Mouse (Mus musculus): Measurements from ENCODE around the gene Slc30a9. TPM values are rescaled to one million over a fixed set of nuclear protein-coding genes. Genes with fewer than 3 reads are reported as not detected.

Slc30a9 gene
- total RNA-seq, 1 experiment, result 30.3 TPM

DNA sequence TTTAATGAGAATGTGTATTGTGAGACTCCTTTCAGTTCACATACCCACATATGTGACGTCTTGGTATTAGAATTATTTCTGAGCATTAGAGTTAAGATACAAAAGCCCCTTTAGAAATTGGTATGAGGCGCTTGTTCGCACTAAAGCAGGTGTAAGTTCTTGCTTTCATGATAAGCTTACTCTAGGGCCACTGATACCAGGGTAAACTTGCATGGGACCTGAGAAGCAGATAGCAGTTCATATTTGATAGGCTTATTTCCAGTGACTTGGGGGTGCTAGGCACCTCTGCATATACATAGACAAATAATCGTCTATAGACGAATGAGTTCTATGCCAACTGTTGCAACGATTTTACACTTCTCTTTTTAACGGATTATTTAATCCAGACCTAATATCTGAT is 43.8 kb upstream of the Slc30a9 start:
- Histone ChIP-seq H3K4me3 (ENCODE audit: insufficient read depth in 1 of 2, low read depth in 1 of 2, low read length in 2 of 2, poor library complexity in 1 of 2, severe bottlenecking in 1 of 2) (no peak overlapping the region), H3K4me1 (ENCODE audit: control insufficient read depth in 2 of 2, insufficient read depth in 2 of 2, low read length in 2 of 2, poor library complexity in 1 of 2) (peaks cover 0 to 2% of the 10 kb centered on the region in 2 experiments; a peak in 1 of 4 replicates), H3K27ac (ENCODE audit: insufficient read depth, low read depth, low read length, poor library complexity, severe bottlenecking) (no peak overlapping the region), H3K36me3 (ENCODE audit: control insufficient read depth, insufficient read depth, low read length, poor library complexity, severe bottlenecking) (peaks cover 13% of the 10 kb centered on the region), H3K9me3 (ENCODE audit: control insufficient read depth, insufficient read depth, low read depth, low read length) (no peaks in the 10 kb centered on the region), H3K9ac (ENCODE audit: insufficient read depth, low read depth, low read length, poor library complexity, severe bottlenecking) (no peak overlapping the region)
- in situ Hi-C loops (cut with MboI; ENCODE audit: low sequenced_read_pairs in 2 of 2, unreplicated experiment in 2 of 2), result no loop called here
- DNase-seq (ENCODE audit: low read depth, low spot score), result no peak
- no peak for TF ChIP-seq HCFC1 (IDR thresholded peaks at IDR 0.05; ENCODE audit: borderline replicate concordance, insufficient read depth, low read length)
- TF ChIP-seq ZNF384 (IDR thresholded peaks at IDR 0.05; ENCODE audit: low read depth, low read length), result no peak
- TF ChIP-seq MAFK (IDR thresholded peaks at IDR 0.05; ENCODE audit: insufficient read depth, low read depth, low read length), result no peak
- TF ChIP-seq ZC3H11A (IDR thresholded peaks at IDR 0.05; ENCODE audit: borderline replicate concordance, low read depth, low read length), result no peak
- TF ChIP-seq CHD2 (IDR thresholded peaks at IDR 0.05; ENCODE audit: low read depth, low read length), result no peak

DNA sequence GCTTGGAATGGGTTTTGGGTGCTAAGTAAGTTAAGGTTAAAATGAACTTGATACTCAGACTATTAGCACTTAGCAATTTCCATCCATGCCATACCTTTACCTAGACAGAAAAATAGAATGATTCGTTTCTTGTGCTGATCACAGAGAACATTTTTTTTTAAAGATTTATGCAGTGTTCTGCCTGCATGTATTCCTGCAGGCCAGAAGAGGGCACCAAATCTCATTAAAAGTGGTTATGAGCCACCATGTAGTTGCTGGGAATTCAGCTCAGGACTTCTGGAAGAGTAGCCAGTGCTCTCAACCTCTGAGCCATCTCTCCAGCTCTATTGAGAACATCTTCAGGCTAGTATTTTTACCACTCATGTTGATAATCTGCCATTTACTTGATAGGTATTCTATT is 40.6 kb upstream of the Slc30a9 start:
- no peak overlapping the region for H3K4me3 ChIP-seq (ENCODE audit: insufficient read depth in 1 of 2, low read depth in 1 of 2, low read length in 2 of 2, poor library complexity in 1 of 2, severe bottlenecking in 1 of 2)
- no peaks in the 10 kb centered on the region for H3K9me3 ChIP-seq (ENCODE audit: control insufficient read depth, insufficient read depth, low read depth, low read length)
- H3K4me1 ChIP-seq (ENCODE audit: control insufficient read depth in 2 of 2, insufficient read depth in 2 of 2, low read length in 2 of 2, poor library complexity in 1 of 2), result peaks cover 0 to 2% of the 10 kb centered on the region in 2 experiments; a peak in 2 of 4 replicates
- H3K9ac ChIP-seq (ENCODE audit: insufficient read depth, low read depth, low read length, poor library complexity, severe bottlenecking), result no peak overlapping the region
- DNase-seq (ENCODE audit: low read depth, low spot score), result no peak
- no peak overlapping the region for H3K27ac ChIP-seq (ENCODE audit: insufficient read depth, low read depth, low read length, poor library complexity, severe bottlenecking)
- no peak for TF ChIP-seq CHD2 (IDR thresholded peaks at IDR 0.05; ENCODE audit: low read depth, low read length)
- TF ChIP-seq ZC3H11A (IDR thresholded peaks at IDR 0.05; ENCODE audit: borderline replicate concordance, low read depth, low read length), result 0 out of 2 replicates have a peak, but pooled peaks have one; percentile 42
- peak; percentile 72 for TF ChIP-seq ZNF384 (IDR thresholded peaks at IDR 0.05; ENCODE audit: low read depth, low read length)
- no peak for TF ChIP-seq MAFK (IDR thresholded peaks at IDR 0.05; ENCODE audit: insufficient read depth, low read depth, low read length)
- TF ChIP-seq HCFC1 (IDR thresholded peaks at IDR 0.05; ENCODE audit: borderline replicate concordance, insufficient read depth, low read length), result no peak
- H3K36me3 ChIP-seq (ENCODE audit: control insufficient read depth, insufficient read depth, low read length, poor library complexity, severe bottlenecking), result peaks cover 16% of the 10 kb centered on the region
- in situ Hi-C loops (cut with MboI; ENCODE audit: low sequenced_read_pairs in 2 of 2, unreplicated experiment in 2 of 2), result no loop called here

DNA sequence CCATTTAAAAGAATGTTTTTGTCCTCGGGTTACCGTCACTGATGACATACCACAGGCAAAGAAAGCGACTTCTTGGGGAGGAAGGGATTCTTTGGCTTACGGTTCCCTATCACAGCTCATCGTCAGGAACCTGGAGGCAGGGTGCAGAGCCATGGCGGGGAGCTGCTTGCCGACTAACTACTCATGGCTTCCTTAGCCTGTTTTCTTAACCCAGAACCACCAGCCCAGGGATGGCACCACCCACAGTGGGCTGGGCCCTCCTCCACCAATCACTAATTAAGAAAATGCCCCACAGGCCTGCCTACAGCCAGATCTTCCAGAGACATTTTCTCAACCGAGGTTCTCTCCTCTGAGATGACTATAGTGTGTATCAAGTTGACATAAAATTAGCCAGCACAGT is 37.4 kb upstream of the Slc30a9 start:
- in situ Hi-C loops (cut with MboI; ENCODE audit: low sequenced_read_pairs in 2 of 2, unreplicated experiment in 2 of 2), result no loop called here
- no peaks in the 10 kb centered on the region for H3K9me3 ChIP-seq (ENCODE audit: control insufficient read depth, insufficient read depth, low read depth, low read length)
- H3K4me3 ChIP-seq (ENCODE audit: insufficient read depth in 1 of 2, low read depth in 1 of 2, low read length in 2 of 2, poor library complexity in 1 of 2, severe bottlenecking in 1 of 2), result peak overlapping the region; percentile 18 to 48; a peak in 3 of 4 replicates
- peaks cover 10% of the 10 kb centered on the region for H3K36me3 ChIP-seq (ENCODE audit: control insufficient read depth, insufficient read depth, low read length, poor library complexity, severe bottlenecking)
- DNase-seq (ENCODE audit: low read depth, low spot score), result peak; percentile 24
- H3K4me1 ChIP-seq (ENCODE audit: control insufficient read depth in 2 of 2, insufficient read depth in 2 of 2, low read length in 2 of 2, poor library complexity in 1 of 2), result no peaks in the 10 kb centered on the region; a peak in 2 of 4 replicates
- TF ChIP-seq HCFC1 (IDR thresholded peaks at IDR 0.05; ENCODE audit: borderline replicate concordance, insufficient read depth, low read length), result no peak
- no peak for TF ChIP-seq MAFK (IDR thresholded peaks at IDR 0.05; ENCODE audit: insufficient read depth, low read depth, low read length)
- no peak for TF ChIP-seq ZNF384 (IDR thresholded peaks at IDR 0.05; ENCODE audit: low read depth, low read length)
- no peak for TF ChIP-seq ZC3H11A (IDR thresholded peaks at IDR 0.05; ENCODE audit: borderline replicate concordance, low read depth, low read length)
- TF ChIP-seq CHD2 (IDR thresholded peaks at IDR 0.05; ENCODE audit: low read depth, low read length), result no peak
- H3K9ac ChIP-seq (ENCODE audit: insufficient read depth, low read depth, low read length, poor library complexity, severe bottlenecking), result no peak overlapping the region; the same call in 1 of the 2 replicates
- no peak overlapping the region; the same call in 1 of the 2 replicates for H3K27ac ChIP-seq (ENCODE audit: insufficient read depth, low read depth, low read length, poor library complexity, severe bottlenecking)

DNA sequence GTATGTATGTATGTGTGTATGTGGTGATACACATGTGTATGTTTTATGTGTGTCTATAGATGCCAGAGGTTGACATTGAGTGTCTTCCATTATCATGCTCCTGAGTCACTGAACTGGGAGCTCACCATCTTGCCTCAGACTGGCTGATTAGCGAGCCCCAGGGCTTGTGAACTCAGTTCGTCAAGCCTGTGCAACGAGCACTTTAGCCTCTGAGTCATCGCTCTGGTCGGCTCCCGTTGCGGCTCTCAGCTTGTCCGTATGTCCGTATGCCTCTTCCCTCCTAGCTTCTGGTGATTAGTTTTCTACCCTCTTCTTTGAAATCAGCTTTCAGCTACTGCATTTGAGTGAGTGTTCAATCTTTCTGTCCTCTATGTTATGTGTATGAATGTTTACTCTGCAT is 27.3 kb upstream of the Slc30a9 start:
- no peak overlapping the region for H3K27ac ChIP-seq (ENCODE audit: insufficient read depth, low read depth, low read length, poor library complexity, severe bottlenecking)
- no peak overlapping the region for H3K9ac ChIP-seq (ENCODE audit: insufficient read depth, low read depth, low read length, poor library complexity, severe bottlenecking)
- no peak overlapping the region for H3K4me3 ChIP-seq (ENCODE audit: insufficient read depth in 1 of 2, low read depth in 1 of 2, low read length in 2 of 2, poor library complexity in 1 of 2, severe bottlenecking in 1 of 2)
- no peaks in the 10 kb centered on the region for H3K9me3 ChIP-seq (ENCODE audit: control insufficient read depth, insufficient read depth, low read depth, low read length)
- in situ Hi-C loops (cut with MboI; ENCODE audit: low sequenced_read_pairs in 2 of 2, unreplicated experiment in 2 of 2), result no loop called here
- H3K4me1 ChIP-seq (ENCODE audit: control insufficient read depth in 2 of 2, insufficient read depth in 2 of 2, low read length in 2 of 2, poor library complexity in 1 of 2), result peaks cover 0 to 4% of the 10 kb centered on the region in 2 experiments; a peak in 1 of 4 replicates
- peaks cover 6% of the 10 kb centered on the region for H3K36me3 ChIP-seq (ENCODE audit: control insufficient read depth, insufficient read depth, low read length, poor library complexity, severe bottlenecking)
- DNase-seq (ENCODE audit: low read depth, low spot score), result no peak
- TF ChIP-seq CHD2 (IDR thresholded peaks at IDR 0.05; ENCODE audit: low read depth, low read length) (no peak), ZNF384 (IDR thresholded peaks at IDR 0.05; ENCODE audit: low read depth, low read length) (no peak), ZC3H11A (IDR thresholded peaks at IDR 0.05; ENCODE audit: borderline replicate concordance, low read depth, low read length) (no peak), MAFK (IDR thresholded peaks at IDR 0.05; ENCODE audit: insufficient read depth, low read depth, low read length) (no peak), HCFC1 (IDR thresholded peaks at IDR 0.05; ENCODE audit: borderline replicate concordance, insufficient read depth, low read length) (no peak)

Data from ES-E14 (cell line).